Mouse (Mus musculus) heart, postnatal 0 days (tissue): ENCODE data around the gene Apool. TPM values are rescaled to one million over a fixed set of nuclear protein-coding genes. Genes with fewer than 3 reads are reported as not detected.

Source experiments
- ATAC-seq: fragments of 200-750 bp; cut with Nextera tagmentation; 2 replicates; pipeline ENCODE4 v1.8.0; 2017; ENCODE audit warnings: low read depth, moderate number of reproducible peaks, moderate library complexity; ENCODE audit not compliant: insufficient read depth
- DNase-seq: peaks from one replicate; pipeline ENCODE4 v3.0.0-alpha.2; 2016; ENCODE audit warnings: low spot score
- H3K27ac ChIP-seq: fragments of 300-500 bp; sonication (generic); 2 replicates; pipeline ENCODE4 v1.5.1; 2014; ENCODE audit warnings: low read depth, mild to moderate bottlenecking
- H3K27me3 ChIP-seq: fragments of 300-500 bp; sonication (generic); 2 replicates; pipeline ENCODE4 v1.6.1; 2014; ENCODE audit warnings: low read length, mixed read lengths; ENCODE audit not compliant: control insufficient read depth, insufficient read depth
- H3K36me3 ChIP-seq: fragments of 300-500 bp; sonication (generic); replicated peaks from 2 replicates; pipeline ENCODE4 v1.6.1; 2014; ENCODE audit warnings: low read length, mixed read lengths; ENCODE audit not compliant: control insufficient read depth, insufficient read depth
- H3K4me1 ChIP-seq: fragments of 300-500 bp; sonication (generic); 2 replicates; pipeline ENCODE4 v1.6.1; 2014; ENCODE audit warnings: antibody characterized with exemption; ENCODE audit not compliant: control insufficient read depth, insufficient read depth
- H3K4me2 ChIP-seq: fragments of 300-500 bp; sonication (generic); 2 replicates; pipeline ENCODE4 v1.6.1; 2014; ENCODE audit warnings: low read depth, mild to moderate bottlenecking, low read length, moderate library complexity
- H3K4me3 ChIP-seq: fragments of 300-500 bp; sonication (generic); 2 replicates; pipeline ENCODE4 v1.5.1; 2014; ENCODE audit warnings: low read depth, low read length
- H3K9ac ChIP-seq: fragments of 300-500 bp; sonication (generic); replicated peaks from 2 replicates; pipeline ENCODE4 v1.6.1; 2014; ENCODE audit warnings: low read depth, low read length, mixed read lengths
- H3K9me3 ChIP-seq: fragments of 300-500 bp; sonication (generic); replicated peaks from 2 replicates; pipeline ENCODE4 v1.6.1; 2016; ENCODE audit warnings: low read length; ENCODE audit not compliant: control insufficient read depth
- CTCF ChIP-seq: IDR thresholded peaks from 2 replicates; pipeline ENCODE4 v1.5.1; 2016; ENCODE audit warnings: antibody characterized with exemption, control low read depth, low read depth
- EP300 ChIP-seq: IDR thresholded peaks from 2 replicates; pipeline ENCODE4 v1.6.1; 2016; ENCODE audit warnings: antibody characterized with exemption, low read depth
- WGBS: fragments of 180-500 bp; shearing (Covaris S2); extraction: QIAGEN DNeasy Blood & Tissue Kit; methylation state at CpG from one replicate; pipeline ENCODE4 v1.1.7; 2014; 5-methylcytosine and 5-hydroxymethylcytosine counted together
- polyA plus RNA-seq: library from polyadenylated mRNA; unstranded; fragments of >200 nt; fragmentation: Nextera tagmentation; extraction: Ambion mirVana; gene quantifications from 2 replicates; pipeline ENCODE4 v1.2.1, GENCODE M21; 2015
- total RNA-seq: library from RNA; depleted of rRNA; stranded (reverse); fragments of >200 nt; gene quantifications from 2 replicates; pipeline ENCODE4 v1.2.3, GENCODE M21; 2014; ENCODE audit warnings: low replicate concordance; rRNA removed

The Apool gene
- total and polyA plus RNA-seq, 2 experiments from 2014 or later = 36.0 to 101 TPM

GRCm38 (mm10) chrX:112412309-112412708 lies 101.2 kb downstream of the Apool start:
- H3K4me2 ChIP-seq = no peak overlapping the region
- no peaks in the 10 kb centered on the region for H3K4me1 ChIP-seq
- DNase-seq = no peak
- H3K27ac ChIP-seq = no peak overlapping the region
- no peaks in the 10 kb centered on the region for H3K27me3 ChIP-seq
- TF ChIP-seq EP300 = no peak
- TF ChIP-seq CTCF = no peak
- no peak overlapping the region for H3K9ac ChIP-seq
- no peak for ATAC-seq
- no peak overlapping the region for H3K4me3 ChIP-seq
- H3K36me3 ChIP-seq = no peaks in the 10 kb centered on the region
- 47% methylated on average over 2 of the region's 2 CpGs for WGBS
- H3K9me3 ChIP-seq = no peaks in the 10 kb centered on the region

Other genes starting within 250 kb of the Apool start
- not detected in 2 replicates for gene 4933403O08Rik, start 72.3 kb upstream of the Apool start, total RNA-seq
- gene 4933403O08Rik, start 72.3 kb upstream of the Apool start, polyA plus RNA-seq = not detected in 2 replicates
- not detected in 2 replicates for gene Satl1, start 95.4 kb downstream of the Apool start, total RNA-seq
- gene Satl1, start 95.4 kb downstream of the Apool start, polyA plus RNA-seq = not detected in 2 replicates
- gene 2010106E10Rik, start 183.9 kb downstream of the Apool start, total RNA-seq = not detected in 2 replicates
- not detected in 2 replicates for gene 2010106E10Rik, start 183.9 kb downstream of the Apool start, polyA plus RNA-seq